Mouse (Mus musculus) thymus, postnatal 0 days (tissue): ENCODE measurements around the gene Tmem206. TPM values are rescaled to one million over a fixed set of nuclear protein-coding genes. Genes with fewer than 3 reads are reported as not detected.
A peak's percentile ranks its signal among the peaks of the same experiment; 100 is the strongest.

Experiments
- DNase-seq: peaks from one replicate; pipeline ENCODE4 v3.0.0-alpha.2; 2015; ENCODE audit warnings: low spot score
- polyA plus RNA-seq: library from polyadenylated mRNA; unstranded; fragments of >200 nt; fragmentation: Nextera tagmentation; extraction: Ambion mirVana; gene quantifications from 2 replicates; pipeline ENCODE4 v1.2.1, GENCODE M21; 2015

Tmem206 gene
- polyA plus RNA-seq, 1 experiment from 2014 or later: 20.3 TPM

- DNase-seq: no peak
Observed at GRCm38 (mm10) chr1:191350355-191350754, 24.6 kb downstream of the Tmem206 start.

DNA sequence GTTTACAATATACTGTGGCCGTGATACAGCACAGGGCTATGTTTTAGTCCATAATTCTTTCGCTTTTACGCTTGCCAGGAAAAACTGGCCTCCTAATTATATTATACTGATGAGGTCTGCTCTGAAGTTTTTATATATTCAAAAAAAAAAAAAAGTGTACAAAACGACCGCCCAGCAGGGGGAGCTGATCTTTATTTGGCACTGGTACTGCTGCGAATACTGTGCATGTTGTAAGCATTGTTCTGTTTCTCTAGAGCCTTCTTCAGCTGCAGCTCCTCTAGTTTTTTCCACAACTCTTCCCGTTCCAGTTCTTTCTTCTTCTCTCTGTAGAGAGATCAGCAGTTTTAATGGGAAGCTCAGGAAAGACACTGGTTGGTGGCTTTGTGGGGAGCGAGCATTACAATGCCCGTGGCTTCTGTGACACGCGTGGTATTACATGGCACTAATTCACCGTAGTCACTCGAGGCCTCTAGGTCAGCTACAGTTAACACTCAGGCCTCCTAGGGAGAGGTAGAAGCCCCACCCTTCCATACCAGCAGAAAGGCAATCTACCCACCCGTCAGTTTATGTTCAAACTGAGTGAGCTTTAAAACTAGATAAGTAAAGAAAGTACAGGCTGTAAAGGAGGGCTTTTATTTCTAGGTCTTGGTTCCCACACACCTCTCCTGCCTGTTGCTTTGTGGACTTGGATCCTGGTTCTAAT, 27.2 kb downstream of the Tmem206 start:
- peak; percentile 47 for DNase-seq

DNA sequence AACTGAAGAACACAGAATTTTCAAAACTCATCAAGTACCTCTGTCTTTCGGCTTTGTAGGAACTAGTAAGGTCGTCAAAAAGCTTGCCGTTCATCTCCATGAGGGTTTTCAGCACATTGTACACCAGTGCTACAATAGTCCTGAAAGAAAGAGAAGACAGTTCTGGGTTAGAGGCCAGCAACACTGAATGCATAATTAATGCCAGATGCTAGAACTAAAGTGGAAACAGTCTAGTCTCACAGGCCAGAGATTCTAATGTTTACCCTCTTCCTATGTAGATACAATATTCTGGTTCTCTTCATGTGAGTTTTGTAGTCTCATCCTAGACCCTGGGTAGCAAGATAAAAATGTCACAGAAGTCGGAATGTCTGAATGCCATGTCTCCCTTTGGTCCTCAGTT, 28.1 kb downstream of the Tmem206 start:
- DNase-seq: no peak

- DNase-seq: no peak
Observed at GRCm38 (mm10) chr1:191356936-191357335, 31.2 kb downstream of the Tmem206 start.

GRCm38 (mm10) chr1:191359478-191359877, 33.8 kb downstream of the Tmem206 start:
- DNase-seq: no peak

GRCm38 (mm10) chr1:191362412-191362811, 36.7 kb downstream of the Tmem206 start:
- DNase-seq: no peak

- DNase-seq: peak; percentile 72
Observed at GRCm38 (mm10) chr1:191364477-191364876, 38.8 kb downstream of the Tmem206 start.

DNA sequence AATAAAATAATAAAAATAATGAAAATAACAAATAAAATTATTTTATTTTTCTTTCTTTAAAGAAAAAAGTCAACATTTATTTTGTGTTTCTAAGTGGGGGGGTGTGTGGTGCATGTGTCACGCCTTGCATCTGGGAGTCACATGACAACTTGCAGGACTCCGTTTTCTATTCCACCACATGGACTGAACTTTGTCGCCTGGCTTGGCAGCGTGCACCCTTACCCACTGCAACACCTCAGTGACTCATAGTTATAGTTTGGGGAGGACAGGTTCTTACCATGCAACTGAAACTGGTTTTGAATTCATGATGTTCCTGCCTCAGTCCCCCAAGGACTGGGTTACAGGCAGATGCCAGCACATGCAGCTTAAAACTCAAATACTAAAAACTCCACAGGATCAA, 42.5 kb downstream of the Tmem206 start:
- DNase-seq: no peak

- no peak for DNase-seq
Observed at GRCm38 (mm10) chr1:191369140-191369539, 43.4 kb downstream of the Tmem206 start.

- DNase-seq: no peak
Observed at GRCm38 (mm10) chr1:191374993-191375643, 49.4 kb downstream of the Tmem206 start.

DNA sequence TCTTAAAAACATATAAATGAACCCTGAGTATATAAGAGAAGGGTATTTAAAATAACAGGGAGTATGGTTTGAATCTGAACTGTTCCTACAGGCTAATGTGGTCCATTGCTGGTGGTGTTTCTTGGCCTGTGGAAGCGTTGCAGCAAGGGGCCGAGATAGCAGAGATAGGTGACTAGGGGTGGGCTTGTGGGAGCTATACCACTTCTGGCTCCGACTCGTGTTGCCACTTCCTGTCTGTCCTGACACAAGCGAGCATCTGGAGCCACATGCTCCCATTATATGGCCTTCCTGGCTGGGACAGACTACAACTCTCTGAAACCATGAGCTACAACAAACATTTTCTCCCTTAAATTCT, 49.9 kb downstream of the Tmem206 start:
- no peak for DNase-seq

DNA sequence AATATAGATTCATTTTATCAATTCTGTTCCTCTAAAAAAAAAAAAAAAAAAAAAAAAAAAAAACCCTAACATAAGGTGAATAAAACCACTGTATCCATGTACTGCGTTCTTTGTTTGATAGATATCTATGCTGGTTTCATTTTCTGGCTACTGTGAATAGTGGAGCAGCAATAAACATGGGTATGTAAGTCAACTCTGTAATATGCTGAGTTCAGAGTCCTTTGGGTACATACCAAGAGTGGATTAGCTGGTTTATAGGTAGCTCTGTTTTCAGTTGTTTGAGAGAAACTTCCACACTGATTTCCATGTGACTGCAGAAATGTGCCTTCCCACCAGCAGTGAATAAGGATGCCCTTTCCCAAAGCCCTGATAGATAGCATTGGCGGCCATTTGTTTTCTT, 52.4 kb downstream of the Tmem206 start:
- no peak for DNase-seq

- no peak for DNase-seq
Observed at GRCm38 (mm10) chr1:191380843-191381242, 55.1 kb downstream of the Tmem206 start.

- DNase-seq: no peak
Observed at GRCm38 (mm10) chr1:191381955-191382736, 56.4 kb downstream of the Tmem206 start.

- DNase-seq: no peak
Observed at GRCm38 (mm10) chr1:191384786-191385430, 59.2 kb downstream of the Tmem206 start.

GRCm38 (mm10) chr1:191391311-191391710, 65.6 kb downstream of the Tmem206 start:
- DNase-seq: peak; percentile 77

- DNase-seq: no peak
Observed at GRCm38 (mm10) chr1:191393536-191393935, 67.8 kb downstream of the Tmem206 start.

GRCm38 (mm10) chr1:191394126-191394525, 68.4 kb downstream of the Tmem206 start:
- DNase-seq: no peak

- no peak for DNase-seq
Observed at GRCm38 (mm10) chr1:191395200-191395599, 69.5 kb downstream of the Tmem206 start.

DNA sequence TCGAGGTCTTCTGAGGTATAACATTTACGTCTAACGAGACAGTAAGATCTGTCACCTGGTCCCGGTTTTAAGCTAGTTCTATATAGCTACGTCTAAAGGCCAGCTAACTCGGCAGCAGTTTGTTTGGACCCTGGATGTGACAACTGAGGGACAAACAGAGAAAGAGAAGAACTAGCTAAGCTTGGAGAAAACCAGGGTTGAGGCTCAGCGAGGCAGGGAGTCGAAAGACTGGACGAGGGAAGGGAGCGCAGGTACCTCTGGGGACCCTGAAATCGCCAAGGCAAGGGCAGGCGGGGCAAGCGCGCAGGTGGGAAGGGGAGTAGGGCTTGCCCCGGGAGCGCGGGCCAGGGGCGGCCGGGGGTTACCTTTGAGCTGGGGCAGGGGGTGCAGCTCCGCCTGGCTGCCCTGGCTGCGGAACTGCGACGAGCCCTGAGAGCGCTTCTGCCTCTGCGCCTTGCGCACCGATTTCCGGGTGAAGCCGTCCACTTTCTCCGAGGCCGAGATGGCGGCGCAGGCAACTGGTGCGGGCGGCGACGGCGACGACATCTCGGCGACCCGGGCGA, 70.2 kb downstream of the Tmem206 start:
- DNase-seq: peak; percentile 75

DNA sequence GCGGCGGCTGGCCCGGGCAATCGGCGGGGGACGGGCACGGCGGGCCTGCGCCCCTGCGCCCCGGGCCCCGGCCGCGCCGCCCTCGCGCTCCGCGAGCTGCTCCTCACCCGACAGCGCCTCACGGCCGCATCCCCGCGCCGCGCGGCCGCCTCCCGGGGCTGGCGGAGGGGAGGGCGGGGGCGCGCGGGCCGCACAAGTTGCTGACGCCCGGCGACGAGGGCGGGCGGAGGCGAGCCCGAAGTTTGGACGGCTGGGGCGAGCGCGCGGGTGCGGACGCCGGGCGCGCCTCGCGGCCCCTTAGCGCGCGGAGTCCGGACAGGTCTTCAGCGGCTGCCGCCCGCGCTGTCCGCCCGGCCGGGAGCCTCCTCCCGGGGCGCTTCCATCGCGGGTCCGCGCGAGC, 70.7 kb downstream of the Tmem206 start:
- DNase-seq: peak; percentile 61
